ENCODE assay signal across 9 mouse cellular contexts in genomic region chr1:82476746-82477145, GRCm38 (mm10).
DNase-seq lines count a peak whose midpoint lies in the region; ATAC-seq and TF ChIP-seq lines count a peak whose summit lies in the region.
"Had no signal": no experiment of that assay in that cellular context is flagged by ENCODE, and none has a peak within 500 bp of the region (broad histone marks: within the 10 kb centered on the region; RNA-seq: fewer than 3 reads in every experiment).

No protein-coding gene starts in this region.

- WGBS in lung, embryonic 16.5 days = 20% methylated on average over 9 of the region's 9 CpGs
- WGBS in lung, postnatal 0 days = 14% methylated on average over 9 of the region's 9 CpGs
- 38% methylated on average over 9 of the region's 9 CpGs for WGBS in heart, embryonic 13.5 days

- no peaks in the 10 kb centered on the region for H3K27me3 ChIP-seq in lung, embryonic 16.5 days (ENCODE audit: control insufficient read depth, insufficient read depth, low read depth, low read length)
- H3K27me3 ChIP-seq in lung, postnatal 0 days (replicated peaks; ENCODE audit: insufficient read depth, low read length) = no peaks in the 10 kb centered on the region
- no peaks in the 10 kb centered on the region for H3K27me3 ChIP-seq in heart, embryonic 13.5 days (replicated peaks)
- H3K27me3 ChIP-seq: liver, embryonic 12.5 days had no signal

- H3K27ac ChIP-seq in lung, embryonic 16.5 days (ENCODE audit: low read length) = peak overlapping the region; percentile 25
- no peak overlapping the region for H3K27ac ChIP-seq in lung, postnatal 0 days (ENCODE audit: low read length)
- H3K27ac ChIP-seq in heart, embryonic 13.5 days (replicated peaks) = peak overlapping the region; percentile 73
- H3K27ac ChIP-seq: liver, embryonic 12.5 days had no signal

- H3K4me2 ChIP-seq in lung, embryonic 16.5 days (ENCODE audit: low read depth, low read length) = no peak overlapping the region
- no peak overlapping the region for H3K4me2 ChIP-seq in lung, postnatal 0 days (replicated peaks; ENCODE audit: low read depth, low read length)
- H3K4me2 ChIP-seq in heart, embryonic 13.5 days = peak overlapping the region; percentile 42; the same call in 1 of the 2 replicates
- H3K4me2 ChIP-seq: liver, embryonic 12.5 days had no signal

- 0 out of 2 replicates have a peak, but pooled peaks have one; percentile 38 for ATAC-seq in lung, embryonic 16.5 days (ENCODE audit: low read depth)
- ATAC-seq in lung, postnatal 0 days = no peak
- ATAC-seq in heart, embryonic 13.5 days (ENCODE audit: extremely low read depth, insufficient number of reproducible peaks, low FRiP score, low TSS enrichment) = no peak
- ATAC-seq: liver, embryonic 12.5 days had no signal

- no peaks in the 10 kb centered on the region for H3K9me3 ChIP-seq in lung, embryonic 16.5 days (ENCODE audit: control insufficient read depth, low read length)
- H3K9me3 ChIP-seq in lung, postnatal 0 days (ENCODE audit: low read length) = no peaks in the 10 kb centered on the region
- H3K9me3 ChIP-seq in heart, embryonic 13.5 days = no peaks in the 10 kb centered on the region
- H3K9me3 ChIP-seq: liver, embryonic 12.5 days had no signal

- 0 out of 2 replicates have a peak, but pooled peaks cover 2% of the 10 kb centered on the region for H3K4me1 ChIP-seq in lung, embryonic 16.5 days (replicated peaks; ENCODE audit: control insufficient read depth, insufficient read depth, low read length)
- no peaks in the 10 kb centered on the region for H3K4me1 ChIP-seq in lung, postnatal 0 days (ENCODE audit: insufficient read depth, low read depth, low read length)
- H3K4me1 ChIP-seq in heart, embryonic 13.5 days = peaks cover 12% of the 10 kb centered on the region
- H3K4me1 ChIP-seq: liver, embryonic 12.5 days had no signal

- H3K4me3 ChIP-seq in lung, embryonic 16.5 days (ENCODE audit: low read length) = no peak overlapping the region
- no peak overlapping the region for H3K4me3 ChIP-seq in lung, postnatal 0 days (ENCODE audit: low read depth, low read length)
- no peak overlapping the region for H3K4me3 ChIP-seq in heart, embryonic 13.5 days
- H3K4me3 ChIP-seq: liver, embryonic 12.5 days had no signal

- DNase-seq in lung, postnatal 0 days (ENCODE audit: low spot score) = no peak
- DNase-seq in kidney, postnatal 4 days = peak; percentile 48 to 63
- peak; percentile 8 for DNase-seq in yolk sac, embryonic 10.5 days (ENCODE audit: low spot score)
- no peak for DNase-seq in left cerebral cortex, adult 8-10 months (ENCODE audit: low spot score in 2 of 2)
- DNase-seq in right cerebral cortex, postnatal 25 days = no peak
- DNase-seq in frontal cortex, postnatal 10 days (ENCODE audit: low spot score in 2 of 2) = no peak

- no peak for TF ChIP-seq CTCF in lung, postnatal 0 days (IDR thresholded peaks at IDR 0.05)

- no peak overlapping the region for H3K9ac ChIP-seq in lung, embryonic 16.5 days (ENCODE audit: low read length)
- no peak overlapping the region for H3K9ac ChIP-seq in lung, postnatal 0 days (replicated peaks; ENCODE audit: low read depth)
- H3K9ac ChIP-seq in heart, embryonic 13.5 days = no peak overlapping the region
- H3K9ac ChIP-seq: liver, embryonic 12.5 days had no signal

- H3K36me3 ChIP-seq in lung, embryonic 16.5 days (ENCODE audit: control insufficient read depth, insufficient read depth, low read length) = no peaks in the 10 kb centered on the region
- no peaks in the 10 kb centered on the region for H3K36me3 ChIP-seq in lung, postnatal 0 days (ENCODE audit: insufficient read depth, low read length)
- no peaks in the 10 kb centered on the region for H3K36me3 ChIP-seq in heart, embryonic 13.5 days
- H3K36me3 ChIP-seq: liver, embryonic 12.5 days had no signal

- no peak for TF ChIP-seq EP300 in lung, postnatal 0 days (IDR thresholded peaks at IDR 0.05)

Comparison
In these comparisons a context has a peak if more than half of its experiments do, and no peak if none do; other contexts are left out.
1. DNase-seq: peak in kidney, postnatal 4 days (2 of 2) and yolk sac, embryonic 10.5 days (single experiment); none in lung, postnatal 0 days (single experiment), left cerebral cortex, adult 8-10 months (0 of 2), right cerebral cortex, postnatal 25 days (single experiment) and frontal cortex, postnatal 10 days (0 of 2).